Mouse (Mus musculus): ENCODE measurements at regions not wholly inside any gene's neighbourhood (a gene's known extent, or its start where the extent isn't known, plus 50 kb on each side); places are given as distances from the start of the nearest gene placed in this dataset.

GRCm38 (mm10) chr10:119387924-119388323 lies 65.7 kb upstream of the Grip1 start:
- TF ChIP-seq CTCF (IDR thresholded peaks at IDR 0.05; ENCODE audit: borderline replicate concordance, insufficient read depth, low read length) (no peak), POLR2A (IDR thresholded peaks at IDR 0.05; ENCODE audit: low read depth, low read length) (no peak)

All from embryonic fibroblast, embryonic 13.5 days (primary cell).